ENCODE assay signal across 21 mouse cellular contexts in genomic region chr2:38739847-38740246, GRCm38 (mm10). TPM values are rescaled to one million over a fixed set of nuclear protein-coding genes. Genes with fewer than 3 reads are reported as not detected.
DNase-seq lines count a peak whose midpoint lies in the region; ATAC-seq and TF ChIP-seq lines count a peak whose summit lies in the region.
"Had no signal": no experiment of that assay in that cellular context is flagged by ENCODE, and none has a peak within 500 bp of the region (broad histone marks: within the 10 kb centered on the region; RNA-seq: fewer than 3 reads in every experiment).

No protein-coding gene starts in this region.

- 85% methylated on average over 3 of the region's 3 CpGs for WGBS in forebrain, embryonic 11.5 days
- 89% methylated on average over 3 of the region's 3 CpGs for WGBS in forebrain, embryonic 10.5 days
- WGBS in hindbrain, postnatal 0 days = 84% methylated on average over 3 of the region's 3 CpGs
- WGBS in hindbrain, embryonic 13.5 days = 84% methylated on average over 3 of the region's 3 CpGs

- 0 out of 2 replicates have a peak, but pooled peaks have one; percentile 27 for ATAC-seq in forebrain, embryonic 11.5 days (replicated peaks; ENCODE audit: low FRiP score)
- ATAC-seq in hindbrain, postnatal 0 days = peak; percentile 43
- ATAC-seq in hindbrain, embryonic 13.5 days (ENCODE audit: low FRiP score) = no peak; the same call in 1 of the 2 replicates

- H3K9ac ChIP-seq in forebrain, embryonic 11.5 days (ENCODE audit: low read length) = no peak overlapping the region
- no peak overlapping the region for H3K9ac ChIP-seq in hindbrain, postnatal 0 days (replicated peaks; ENCODE audit: low read length)
- no peak overlapping the region for H3K9ac ChIP-seq in hindbrain, embryonic 13.5 days
- H3K9ac ChIP-seq: limb, embryonic 13.5 days; liver, embryonic 13.5 days; lung, embryonic 15.5 days; neural tube, embryonic 13.5 days had no signal

- H3K4me1 ChIP-seq in forebrain, embryonic 11.5 days (replicated peaks; ENCODE audit: control insufficient read depth, insufficient read depth, low read length) = peaks cover 2% of the 10 kb centered on the region; the same call in 1 of the 2 replicates
- H3K4me1 ChIP-seq in forebrain, embryonic 10.5 days = peaks cover 18% of the 10 kb centered on the region
- no peaks in the 10 kb centered on the region for H3K4me1 ChIP-seq in hindbrain, postnatal 0 days (ENCODE audit: insufficient read depth, low read length)
- peaks cover 4% of the 10 kb centered on the region; the same call in 1 of the 2 replicates for H3K4me1 ChIP-seq in hindbrain, embryonic 13.5 days (replicated peaks)

- TF ChIP-seq CTCF in hindbrain, postnatal 0 days (IDR thresholded peaks at IDR 0.05; ENCODE audit: low read depth) = no peak

- no peak for DNase-seq in forebrain, embryonic 11.5 days (ENCODE audit: low spot score)
- DNase-seq in forebrain, embryonic 10.5 days (ENCODE audit: extremely low spot score, low spot score) = no peak
- no peak for DNase-seq in hindbrain, postnatal 0 days (ENCODE audit: low spot score)
- DNase-seq in urinary bladder, postnatal 14 days (ENCODE audit: low spot score) = peak; percentile 23
- no peak for DNase-seq in urinary bladder, postnatal 10 days (ENCODE audit: low spot score)
- DNase-seq in heart, adult 18-20 months = no peak
- DNase-seq in thymus, postnatal 10 days (ENCODE audit: low spot score in 2 of 2) = no peak

- H3K4me3 ChIP-seq in forebrain, embryonic 11.5 days (ENCODE audit: low read depth, low read length) = no peak overlapping the region
- no peak overlapping the region for H3K4me3 ChIP-seq in forebrain, embryonic 10.5 days
- H3K4me3 ChIP-seq in hindbrain, postnatal 0 days (ENCODE audit: low read length) = no peak overlapping the region
- H3K4me3 ChIP-seq in hindbrain, embryonic 13.5 days = no peak overlapping the region
- H3K4me3 ChIP-seq: limb, embryonic 13.5 days; liver, embryonic 13.5 days; lung, embryonic 15.5 days; neural tube, embryonic 13.5 days had no signal

- H3K27me3 ChIP-seq in forebrain, embryonic 11.5 days (ENCODE audit: control insufficient read depth, insufficient read depth, low read length) = no peaks in the 10 kb centered on the region
- H3K27me3 ChIP-seq in forebrain, embryonic 10.5 days (ENCODE audit: poor library complexity, severe bottlenecking) = no peaks in the 10 kb centered on the region
- H3K27me3 ChIP-seq in hindbrain, postnatal 0 days (ENCODE audit: insufficient read depth, low read length) = no peaks in the 10 kb centered on the region
- no peaks in the 10 kb centered on the region for H3K27me3 ChIP-seq in hindbrain, embryonic 13.5 days
- H3K27me3 ChIP-seq: limb, embryonic 13.5 days; liver, embryonic 13.5 days; lung, embryonic 15.5 days; neural tube, embryonic 13.5 days had no signal

- no peak overlapping the region for H3K27ac ChIP-seq in forebrain, embryonic 11.5 days (ENCODE audit: low read depth, low read length)
- no peak overlapping the region for H3K27ac ChIP-seq in forebrain, embryonic 10.5 days
- no peak overlapping the region for H3K27ac ChIP-seq in hindbrain, postnatal 0 days
- no peak overlapping the region for H3K27ac ChIP-seq in hindbrain, embryonic 13.5 days
- H3K27ac ChIP-seq: limb, embryonic 13.5 days; liver, embryonic 13.5 days; lung, embryonic 15.5 days; macrophage; neural tube, embryonic 13.5 days had no signal

- H3K4me2 ChIP-seq in forebrain, embryonic 11.5 days (ENCODE audit: low read depth, low read length, severe bottlenecking) = no peak overlapping the region
- no peak overlapping the region for H3K4me2 ChIP-seq in hindbrain, postnatal 0 days (ENCODE audit: low read depth, low read length)
- H3K4me2 ChIP-seq in hindbrain, embryonic 13.5 days = no peak overlapping the region
- H3K4me2 ChIP-seq: heart, embryonic 11.5 days; limb, embryonic 13.5 days; liver, embryonic 13.5 days; lung, embryonic 15.5 days; neural tube, embryonic 13.5 days had no signal

- H3K36me3 ChIP-seq in forebrain, embryonic 11.5 days (ENCODE audit: control insufficient read depth, insufficient read depth, low read length) = no peaks in the 10 kb centered on the region
- H3K36me3 ChIP-seq in forebrain, embryonic 10.5 days (replicated peaks) = peaks cover 25% of the 10 kb centered on the region
- 0 out of 2 replicates have a peak, but pooled peaks cover 7% of the 10 kb centered on the region for H3K36me3 ChIP-seq in hindbrain, postnatal 0 days (ENCODE audit: insufficient read depth, low read length)
- H3K36me3 ChIP-seq in hindbrain, embryonic 13.5 days = peaks cover 13% of the 10 kb centered on the region
- H3K36me3 ChIP-seq: limb, embryonic 13.5 days; liver, embryonic 13.5 days; lung, embryonic 15.5 days had no signal

- H3K9me3 ChIP-seq in forebrain, embryonic 11.5 days (ENCODE audit: control insufficient read depth, low read length) = no peaks in the 10 kb centered on the region
- no peaks in the 10 kb centered on the region for H3K9me3 ChIP-seq in forebrain, embryonic 10.5 days
- no peaks in the 10 kb centered on the region for H3K9me3 ChIP-seq in hindbrain, postnatal 0 days (ENCODE audit: low read length)
- no peaks in the 10 kb centered on the region for H3K9me3 ChIP-seq in hindbrain, embryonic 13.5 days
- H3K9me3 ChIP-seq: limb, embryonic 13.5 days; liver, embryonic 13.5 days; lung, embryonic 15.5 days; neural tube, embryonic 13.5 days had no signal

RNA-seq across cellular contexts. Expression of gene Nr5a1, which starts 25.5 kb away (rescaled TPM):
- polyA plus RNA-seq in forebrain, embryonic 11.5 days (2014; fragmentation: Nextera tagmentation; extraction: Ambion mirVana) = 0.27 and 0.40 TPM in 2 replicates
- polyA plus RNA-seq in forebrain, embryonic 10.5 days (2016; fragmentation: Nextera tagmentation; extraction: Ambion mirVana) = 0.33 and 0.69 TPM in 2 replicates
- 0.05 TPM in 1 of 2 replicates, not detected in the other for total RNA-seq in hindbrain, postnatal 0 days (2014; rRNA removed)
- polyA plus RNA-seq in hindbrain, postnatal 0 days (2015; fragmentation: Nextera tagmentation; extraction: Ambion mirVana) = 0.05 TPM in 1 of 2 replicates, not detected in the other
- polyA plus RNA-seq in hindbrain, embryonic 13.5 days (2015; fragmentation: Nextera tagmentation; extraction: Ambion mirVana) = 0.09 TPM in 1 of 2 replicates, not detected in the other
- total RNA-seq in heart, adult 18-20 months (2021) = not detected
- total RNA-seq: gastrocnemius, postnatal 14 days; layer of hippocampus, adult 18-20 months; layer of hippocampus, postnatal 36 days; left cerebral cortex, postnatal 14 days; monocyte, adult 5-6 weeks had no signal
- polyA plus RNA-seq: cerebellum, adult 2 months; heart, embryonic 11.5 days; limb, embryonic 13.5 days; liver, embryonic 13.5 days; macrophage; urinary bladder, adult 2 months had no signal
